Mouse (Mus musculus): ENCODE data around the gene Lefty1.

GRCm38 (mm10) chr1:180901107-180901506 is 33.7 kb upstream of the Lefty1 start:
- TF ChIP-seq CTCF (IDR thresholded peaks at IDR 0.05; ENCODE audit: low read depth) = peak; percentile 82
- no peak for TF ChIP-seq EP300 (optimal IDR thresholded peaks at IDR 0.05)
